ENCODE assay signal across 1 mouse cellular context in the genomic region with DNA sequence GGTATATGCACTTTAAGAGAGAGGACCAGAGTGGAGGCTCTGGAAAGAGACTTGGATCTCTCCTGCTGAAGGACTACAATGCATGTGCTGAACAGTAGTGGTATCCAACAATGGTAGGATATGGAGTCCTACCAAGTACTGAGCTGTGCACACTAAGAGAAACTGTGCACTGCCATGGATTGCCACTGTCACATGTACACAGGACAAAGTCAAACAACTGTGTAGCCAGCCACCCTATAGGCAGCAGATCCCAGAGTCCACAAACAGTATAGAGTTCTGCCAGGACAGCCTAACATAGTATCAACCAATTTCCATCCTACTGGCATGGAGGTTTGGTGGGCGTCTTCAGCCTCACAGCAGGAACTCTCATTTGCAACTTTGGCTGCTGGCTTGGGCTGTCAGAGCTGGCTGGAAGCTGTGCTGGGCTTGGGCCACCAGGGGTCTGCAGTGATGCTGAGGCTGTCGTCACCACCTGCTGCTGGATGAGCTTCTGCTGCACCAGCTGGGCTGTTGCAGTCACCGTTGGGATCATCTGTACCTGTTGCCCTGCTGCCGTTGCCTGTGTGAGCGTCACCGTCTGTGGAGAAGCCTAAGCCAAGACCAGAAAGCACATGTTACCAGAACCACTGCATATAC.
TF ChIP-seq lines count a peak whose summit lies in the region.

No protein-coding gene starts in this region.

TF ChIP-seq in myocyte, 11 proteins besides CTCF, POLR2A, EP300 and RAD21 (continued from another document):
- TF ChIP-seq POLR2AphosphoS2 (IDR thresholded peaks at IDR 0.05; ENCODE audit: insufficient read length, low read depth) (no peak), CEBPB (IDR thresholded peaks at IDR 0.05; ENCODE audit: insufficient read depth, poor library complexity, severe bottlenecking) (no peak)
